Mouse (Mus musculus) testis, adult 2 months (tissue): ENCODE measurements around the gene 4931428F04Rik.

ENCODE experiments used
- CTCF ChIP-seq: fragments of 200-500 bp; IDR thresholded peaks from 2 replicates; pipeline ENCODE4 v1.5.1; 2012; ENCODE audit warnings: low read depth, mild to moderate bottlenecking, inconsistent platforms, low read length, moderate library complexity; ENCODE audit not compliant: control insufficient read depth, insufficient read depth, insufficient replicate concordance
- POLR2A ChIP-seq: fragments of 200-500 bp; IDR thresholded peaks from 2 replicates; pipeline ENCODE4 v1.6.1; 2012; ENCODE audit warnings: low read depth, mild to moderate bottlenecking, inconsistent platforms, low read length, moderate library complexity; ENCODE audit not compliant: control insufficient read depth

- TF ChIP-seq POLR2A = no peak
- no peak for TF ChIP-seq CTCF
Measured at GRCm38 (mm10) chr8:105293405-105293804, 3.7 kb upstream of the 4931428F04Rik start.
